In the genomic region with DNA sequence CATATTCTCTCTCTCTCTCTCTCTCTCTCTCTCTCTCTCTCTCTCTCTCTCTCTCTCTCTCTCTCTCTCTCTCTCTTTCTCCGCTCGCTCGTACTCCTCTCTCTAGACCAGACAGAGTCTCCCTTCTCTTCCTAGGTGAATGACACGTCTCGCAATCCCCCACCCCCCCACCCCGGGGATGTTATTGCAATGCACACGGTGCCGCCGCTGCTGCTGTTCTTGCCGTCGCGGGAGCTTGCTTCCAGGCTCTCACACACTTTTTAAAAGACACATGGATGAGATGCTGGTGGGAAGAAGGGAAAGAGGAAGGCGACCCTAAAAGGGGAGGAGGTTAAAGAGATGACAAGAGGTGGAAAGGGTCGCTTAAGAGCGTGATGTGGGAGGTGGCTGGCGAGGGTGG, we compare ENCODE assay signal across 7 mouse cellular contexts. TPM values are rescaled to one million over a fixed set of nuclear protein-coding genes. Genes with fewer than 3 reads are reported as not detected.
DNase-seq lines count a peak whose midpoint lies in the region; ATAC-seq and TF ChIP-seq lines count a peak whose summit lies in the region.

No protein-coding gene starts in this region.

- H3K27me3 ChIP-seq in lung, embryonic 15.5 days: peaks cover 31% of the 10 kb centered on the region
- H3K27me3 ChIP-seq in forebrain, embryonic 13.5 days: no peaks in the 10 kb centered on the region
- no peaks in the 10 kb centered on the region; the same call in 1 of the 2 replicates for H3K27me3 ChIP-seq in limb, embryonic 11.5 days (ENCODE audit: control insufficient read depth, insufficient read depth, low read length)

- TF ChIP-seq CTCF in olfactory bulb, adult 2 months (IDR thresholded peaks at IDR 0.05; ENCODE audit: insufficient read depth, low read depth, low read length): no peak

- no peak for DNase-seq in lung, postnatal 14 days
- DNase-seq in limb, embryonic 11.5 days (ENCODE audit: low spot score): no peak
- no peak for DNase-seq in spleen, postnatal 4 days (ENCODE audit: low spot score in 2 of 2)
- DNase-seq in spleen, adult 18-20 months: no peak

- WGBS in lung, embryonic 15.5 days: under 1% methylated on average over 14 of the region's 16 CpGs
- WGBS in forebrain, embryonic 13.5 days: under 1% methylated on average over 16 of the region's 16 CpGs
- WGBS in limb, embryonic 11.5 days: 0% methylated on average over 11 of the region's 16 CpGs
- under 1% methylated on average over 16 of the region's 16 CpGs for WGBS in olfactory bulb, adult 2 months

- H3K4me2 ChIP-seq in lung, embryonic 15.5 days: peak overlapping the region; percentile 99
- H3K4me2 ChIP-seq in forebrain, embryonic 13.5 days: peak overlapping the region; percentile 70
- H3K4me2 ChIP-seq in limb, embryonic 11.5 days (ENCODE audit: low read depth, severe bottlenecking): peak overlapping the region; percentile 83

- peaks cover 7% of the 10 kb centered on the region for H3K4me1 ChIP-seq in lung, embryonic 15.5 days
- peaks cover 9% of the 10 kb centered on the region for H3K4me1 ChIP-seq in forebrain, embryonic 13.5 days
- no peaks in the 10 kb centered on the region for H3K4me1 ChIP-seq in limb, embryonic 11.5 days (ENCODE audit: control insufficient read depth, insufficient read depth, low read length)
- H3K4me1 ChIP-seq in olfactory bulb, adult 2 months (ENCODE audit: control insufficient read depth, insufficient read depth, low read length): 0 out of 2 replicates have a peak, but pooled peaks cover 2% of the 10 kb centered on the region

- ATAC-seq in lung, embryonic 15.5 days (ENCODE audit: borderline replicate concordance, extremely low read depth, low FRiP score, low TSS enrichment): no peak
- ATAC-seq in forebrain, embryonic 13.5 days: no peak
- no peak for ATAC-seq in limb, embryonic 11.5 days (ENCODE audit: insufficient number of reproducible peaks, low FRiP score, low TSS enrichment, low read depth)

- no peaks in the 10 kb centered on the region for H3K36me3 ChIP-seq in lung, embryonic 15.5 days
- no peaks in the 10 kb centered on the region for H3K36me3 ChIP-seq in forebrain, embryonic 13.5 days (ENCODE audit: poor library complexity, severe bottlenecking)
- no peaks in the 10 kb centered on the region for H3K36me3 ChIP-seq in limb, embryonic 11.5 days (ENCODE audit: control insufficient read depth, insufficient read depth, low read length)

- TF ChIP-seq POLR2A in olfactory bulb, adult 2 months (IDR thresholded peaks at IDR 0.05; ENCODE audit: insufficient read depth, low read depth, low read length): no peak

- no peak overlapping the region for H3K27ac ChIP-seq in lung, embryonic 15.5 days
- peak overlapping the region; percentile 88 for H3K27ac ChIP-seq in forebrain, embryonic 13.5 days
- H3K27ac ChIP-seq in limb, embryonic 11.5 days (replicated peaks; ENCODE audit: low read depth, low read length): no peak overlapping the region
- H3K27ac ChIP-seq in olfactory bulb, adult 2 months (ENCODE audit: insufficient read depth, low read depth, low read length): peak overlapping the region; percentile 79

- H3K9me3 ChIP-seq in lung, embryonic 15.5 days: no peaks in the 10 kb centered on the region
- no peaks in the 10 kb centered on the region for H3K9me3 ChIP-seq in forebrain, embryonic 13.5 days (replicated peaks)
- no peaks in the 10 kb centered on the region for H3K9me3 ChIP-seq in limb, embryonic 11.5 days (ENCODE audit: control insufficient read depth, low read length)

- peak overlapping the region; percentile 34; the same call in 1 of the 2 replicates for H3K9ac ChIP-seq in lung, embryonic 15.5 days
- H3K9ac ChIP-seq in forebrain, embryonic 13.5 days: peak overlapping the region; percentile 83
- peak overlapping the region; percentile 61; the same call in 1 of the 2 replicates for H3K9ac ChIP-seq in limb, embryonic 11.5 days (ENCODE audit: low read length)

- peak overlapping the region; percentile 64 for H3K4me3 ChIP-seq in lung, embryonic 15.5 days
- H3K4me3 ChIP-seq in forebrain, embryonic 13.5 days: peak overlapping the region; percentile 71
- H3K4me3 ChIP-seq in limb, embryonic 11.5 days (ENCODE audit: low read depth, low read length): peak overlapping the region; percentile 64
- H3K4me3 ChIP-seq in olfactory bulb, adult 2 months (ENCODE audit: insufficient read depth, low read depth, low read length): peak overlapping the region; percentile 95

RNA-seq across cellular contexts. Expression of a gene that starts 1.3 kb away (rescaled TPM):
- polyA plus RNA-seq in lung, embryonic 15.5 days (2015; fragmentation: Nextera tagmentation; extraction: Ambion mirVana): 0.74 and 1.6 TPM in 2 replicates
- polyA plus RNA-seq in forebrain, embryonic 13.5 days (2015; fragmentation: Nextera tagmentation; extraction: Ambion mirVana): 11.6 and 13.7 TPM in 2 replicates
- polyA plus RNA-seq in limb, embryonic 11.5 days (2014; fragmentation: Nextera tagmentation; extraction: Ambion mirVana): 2.8 and 3.8 TPM in 2 replicates
- polyA plus RNA-seq in olfactory bulb, adult 2 months (2012; ENCODE audit: insufficient read depth, insufficient read length, low replicate concordance, missing spikeins): 42.2 and 342 TPM in 2 replicates

Comparison
In these comparisons a context has a peak if more than half of its experiments do, and no peak if none do; other contexts are left out.
1. H3K27ac ChIP-seq: peak in forebrain, embryonic 13.5 days (single experiment) and olfactory bulb, adult 2 months (single experiment); none in lung, embryonic 15.5 days (single experiment) and limb, embryonic 11.5 days (single experiment).
2. Peak in every context shown above with its lines, with median percentiles within 50 percentile points of each other: H3K4me2 ChIP-seq, H3K4me3 ChIP-seq and H3K9ac ChIP-seq.